In the genomic region with DNA sequence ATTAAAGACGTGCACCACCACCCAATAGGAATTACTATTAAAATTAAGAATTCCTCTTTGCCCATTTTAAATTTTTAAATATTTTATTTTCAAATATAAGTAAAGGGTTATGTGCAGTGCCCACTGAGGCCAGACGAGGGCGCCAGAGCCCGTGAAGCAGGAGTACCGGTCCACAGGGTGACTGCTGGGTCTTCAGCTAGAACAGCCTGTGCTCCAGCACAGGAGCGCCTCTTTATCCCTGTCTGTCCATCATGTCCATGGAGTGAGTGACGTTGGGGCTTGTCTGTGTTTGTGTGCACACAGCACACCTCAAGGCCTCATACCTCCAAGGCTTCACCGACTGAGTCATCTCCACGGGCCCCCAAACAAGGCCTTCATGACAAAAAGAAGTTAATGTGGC, we compare ENCODE assay signal across 8 mouse cellular contexts. TPM values are rescaled to one million over a fixed set of nuclear protein-coding genes. Genes with fewer than 3 reads are reported as not detected.
A peak's percentile ranks its signal among the peaks of the same experiment; 100 is the strongest.
DNase-seq lines count a peak whose midpoint lies in the region; ATAC-seq lines count a peak whose summit lies in the region.

No protein-coding gene starts in this region.

- ATAC-seq in heart, embryonic 12.5 days (ENCODE audit: insufficient number of reproducible peaks, low FRiP score): no peak
- ATAC-seq in forebrain, embryonic 15.5 days (replicated peaks): no peak
- 0 out of 2 replicates have a peak, but pooled peaks have one; percentile 18 for ATAC-seq in intestine, embryonic 15.5 days
- peak; percentile 35; the same call in 1 of the 2 replicates for ATAC-seq in midbrain, embryonic 14.5 days (ENCODE audit: low FRiP score, low TSS enrichment)

- H3K4me2 ChIP-seq in heart, embryonic 12.5 days: no peak overlapping the region
- H3K4me2 ChIP-seq in forebrain, embryonic 15.5 days (replicated peaks): peak overlapping the region; percentile 91
- H3K4me2 ChIP-seq in intestine, embryonic 15.5 days (replicated peaks): no peak overlapping the region
- peak overlapping the region; percentile 61 for H3K4me2 ChIP-seq in midbrain, embryonic 14.5 days (ENCODE audit: low read length)

- no peak overlapping the region for H3K9ac ChIP-seq in heart, embryonic 12.5 days
- no peak overlapping the region for H3K9ac ChIP-seq in forebrain, embryonic 15.5 days (replicated peaks)
- H3K9ac ChIP-seq in intestine, embryonic 15.5 days: no peak overlapping the region
- H3K9ac ChIP-seq in midbrain, embryonic 14.5 days (replicated peaks; ENCODE audit: low read length): no peak overlapping the region; the same call in 1 of the 2 replicates

- WGBS in heart, embryonic 12.5 days: 15% methylated on average over 9 of the region's 9 CpGs
- WGBS in forebrain, embryonic 15.5 days: 13% methylated on average over 9 of the region's 9 CpGs
- 15% methylated on average over 9 of the region's 9 CpGs for WGBS in intestine, embryonic 15.5 days
- WGBS in limb, embryonic 10.5 days: 20% methylated on average over 9 of the region's 9 CpGs
- WGBS in midbrain, embryonic 14.5 days: 13% methylated on average over 9 of the region's 9 CpGs

- H3K27me3 ChIP-seq in heart, embryonic 12.5 days (replicated peaks): peaks cover 36% of the 10 kb centered on the region
- H3K27me3 ChIP-seq in forebrain, embryonic 15.5 days: 0 out of 2 replicates have a peak, but pooled peaks cover 3% of the 10 kb centered on the region
- H3K27me3 ChIP-seq in intestine, embryonic 15.5 days (replicated peaks): peaks cover 11% of the 10 kb centered on the region; the same call in 1 of the 2 replicates
- peaks cover 18% of the 10 kb centered on the region for H3K27me3 ChIP-seq in limb, embryonic 10.5 days (ENCODE audit: low read depth, poor library complexity, severe bottlenecking)
- 0 out of 2 replicates have a peak, but pooled peaks cover 9% of the 10 kb centered on the region for H3K27me3 ChIP-seq in midbrain, embryonic 14.5 days (ENCODE audit: control insufficient read depth, insufficient read depth, low read length)

- peaks cover 14% of the 10 kb centered on the region for H3K36me3 ChIP-seq in heart, embryonic 12.5 days
- peaks cover 5% of the 10 kb centered on the region; the same call in 1 of the 2 replicates for H3K36me3 ChIP-seq in forebrain, embryonic 15.5 days
- H3K36me3 ChIP-seq in intestine, embryonic 15.5 days: peaks cover 12% of the 10 kb centered on the region; the same call in 1 of the 2 replicates
- H3K36me3 ChIP-seq in limb, embryonic 10.5 days: peaks cover 18% of the 10 kb centered on the region
- peaks cover 11% of the 10 kb centered on the region for H3K36me3 ChIP-seq in midbrain, embryonic 14.5 days (ENCODE audit: control insufficient read depth, insufficient read depth, low read length)

- no peak overlapping the region for H3K27ac ChIP-seq in heart, embryonic 12.5 days (ENCODE audit: poor library complexity, severe bottlenecking)
- no peak overlapping the region for H3K27ac ChIP-seq in forebrain, embryonic 15.5 days (replicated peaks)
- H3K27ac ChIP-seq in intestine, embryonic 15.5 days: no peak overlapping the region
- H3K27ac ChIP-seq in limb, embryonic 10.5 days: no peak overlapping the region
- H3K27ac ChIP-seq in midbrain, embryonic 14.5 days (replicated peaks; ENCODE audit: low read depth, low read length): peak overlapping the region; percentile 57

- peak; percentile 95 for DNase-seq in heart, adult 11 months
- peak; percentile 80 for DNase-seq in cerebellum, adult 11-12 months
- peak; percentile 82 for DNase-seq in limb, embryonic 10.5 days (ENCODE audit: low spot score)
- DNase-seq in midbrain, embryonic 14.5 days: peak; percentile 89
- DNase-seq in spleen, postnatal 14 days (ENCODE audit: low spot score in 2 of 2): peak; percentile 47 to 75

- peaks cover 20% of the 10 kb centered on the region for H3K4me1 ChIP-seq in heart, embryonic 12.5 days (replicated peaks)
- H3K4me1 ChIP-seq in forebrain, embryonic 15.5 days: peaks cover 40% of the 10 kb centered on the region
- peaks cover 28% of the 10 kb centered on the region for H3K4me1 ChIP-seq in intestine, embryonic 15.5 days (replicated peaks)
- peaks cover 31% of the 10 kb centered on the region for H3K4me1 ChIP-seq in limb, embryonic 10.5 days
- peaks cover 28% of the 10 kb centered on the region for H3K4me1 ChIP-seq in midbrain, embryonic 14.5 days (ENCODE audit: control insufficient read depth, insufficient read depth, low read length)

- no peak overlapping the region for H3K4me3 ChIP-seq in heart, embryonic 12.5 days
- no peak overlapping the region for H3K4me3 ChIP-seq in forebrain, embryonic 15.5 days
- H3K4me3 ChIP-seq in intestine, embryonic 15.5 days (replicated peaks): no peak overlapping the region
- no peak overlapping the region; the same call in 1 of the 2 replicates for H3K4me3 ChIP-seq in limb, embryonic 10.5 days
- no peak overlapping the region for H3K4me3 ChIP-seq in midbrain, embryonic 14.5 days (replicated peaks; ENCODE audit: low read depth, low read length)

- no peaks in the 10 kb centered on the region for H3K9me3 ChIP-seq in heart, embryonic 12.5 days (replicated peaks)
- H3K9me3 ChIP-seq in forebrain, embryonic 15.5 days: no peaks in the 10 kb centered on the region
- no peaks in the 10 kb centered on the region for H3K9me3 ChIP-seq in intestine, embryonic 15.5 days
- no peaks in the 10 kb centered on the region for H3K9me3 ChIP-seq in limb, embryonic 10.5 days (replicated peaks)
- H3K9me3 ChIP-seq in midbrain, embryonic 14.5 days (ENCODE audit: control insufficient read depth, low read length): no peaks in the 10 kb centered on the region

RNA-seq across cellular contexts. Expression of a gene that starts 1.7 kb away (rescaled TPM):
- 17.4 and 17.5 TPM in 2 replicates for polyA plus RNA-seq in heart, embryonic 12.5 days (2016; fragmentation: Nextera tagmentation; extraction: Ambion mirVana)
- 25.2 and 27.8 TPM in 2 replicates for polyA plus RNA-seq in forebrain, embryonic 15.5 days (2015; fragmentation: Nextera tagmentation; extraction: Ambion mirVana)
- 21.0 and 21.4 TPM in 2 replicates for polyA plus RNA-seq in intestine, embryonic 15.5 days (2015; fragmentation: Nextera tagmentation; extraction: Ambion mirVana)
- polyA plus RNA-seq in limb, embryonic 10.5 days (2016; fragmentation: Nextera tagmentation; extraction: Ambion mirVana): 27.7 and 28.5 TPM in 2 replicates
- 20.0 and 21.4 TPM in 2 replicates for polyA plus RNA-seq in midbrain, embryonic 14.5 days (2014; fragmentation: Nextera tagmentation; extraction: Ambion mirVana)

RNA-seq across cellular contexts. Expression of a gene that starts 4.7 kb away (rescaled TPM):
- 0.40 TPM in 1 of 2 replicates, not detected in the other for polyA plus RNA-seq in heart, embryonic 12.5 days (2016; fragmentation: Nextera tagmentation; extraction: Ambion mirVana)
- polyA plus RNA-seq in forebrain, embryonic 15.5 days (2015; fragmentation: Nextera tagmentation; extraction: Ambion mirVana): 3.1 and 3.9 TPM in 2 replicates
- polyA plus RNA-seq in intestine, embryonic 15.5 days (2015; fragmentation: Nextera tagmentation; extraction: Ambion mirVana): 2.8 and 3.2 TPM in 2 replicates
- polyA plus RNA-seq in limb, embryonic 10.5 days (2016; fragmentation: Nextera tagmentation; extraction: Ambion mirVana): 0.90 and 1.1 TPM in 2 replicates
- polyA plus RNA-seq in midbrain, embryonic 14.5 days (2014; fragmentation: Nextera tagmentation; extraction: Ambion mirVana): 6.6 and 9.6 TPM in 2 replicates

RNA-seq across cellular contexts. Expression of a gene that starts 7.9 kb away (rescaled TPM):
- 3.1 and 4.3 TPM in 2 replicates for polyA plus RNA-seq in heart, embryonic 12.5 days (2016; fragmentation: Nextera tagmentation; extraction: Ambion mirVana)
- polyA plus RNA-seq in forebrain, embryonic 15.5 days (2015; fragmentation: Nextera tagmentation; extraction: Ambion mirVana): 6.9 and 7.9 TPM in 2 replicates
- polyA plus RNA-seq in intestine, embryonic 15.5 days (2015; fragmentation: Nextera tagmentation; extraction: Ambion mirVana): 3.5 and 4.4 TPM in 2 replicates
- 3.9 and 5.0 TPM in 2 replicates for polyA plus RNA-seq in limb, embryonic 10.5 days (2016; fragmentation: Nextera tagmentation; extraction: Ambion mirVana)
- polyA plus RNA-seq in midbrain, embryonic 14.5 days (2014; fragmentation: Nextera tagmentation; extraction: Ambion mirVana): 10.7 and 13.4 TPM in 2 replicates

RNA-seq across cellular contexts. Expression of a gene that starts 13.1 kb away (rescaled TPM):
- 7.2 and 9.2 TPM in 2 replicates for polyA plus RNA-seq in heart, embryonic 12.5 days (2016; fragmentation: Nextera tagmentation; extraction: Ambion mirVana)
- polyA plus RNA-seq in forebrain, embryonic 15.5 days (2015; fragmentation: Nextera tagmentation; extraction: Ambion mirVana): 118 and 121 TPM in 2 replicates
- 9.0 and 9.4 TPM in 2 replicates for polyA plus RNA-seq in intestine, embryonic 15.5 days (2015; fragmentation: Nextera tagmentation; extraction: Ambion mirVana)
- polyA plus RNA-seq in limb, embryonic 10.5 days (2016; fragmentation: Nextera tagmentation; extraction: Ambion mirVana): 23.6 and 39.7 TPM in 2 replicates
- polyA plus RNA-seq in midbrain, embryonic 14.5 days (2014; fragmentation: Nextera tagmentation; extraction: Ambion mirVana): 178 and 209 TPM in 2 replicates

RNA-seq across cellular contexts. Expression of a gene that starts 29.1 kb away (rescaled TPM):
- 5.2 and 5.6 TPM in 2 replicates for polyA plus RNA-seq in heart, embryonic 12.5 days (2016; fragmentation: Nextera tagmentation; extraction: Ambion mirVana)
- polyA plus RNA-seq in forebrain, embryonic 15.5 days (2015; fragmentation: Nextera tagmentation; extraction: Ambion mirVana): 127 and 151 TPM in 2 replicates
- polyA plus RNA-seq in intestine, embryonic 15.5 days (2015; fragmentation: Nextera tagmentation; extraction: Ambion mirVana): 8.9 and 11.5 TPM in 2 replicates
- polyA plus RNA-seq in limb, embryonic 10.5 days (2016; fragmentation: Nextera tagmentation; extraction: Ambion mirVana): 44.0 and 56.6 TPM in 2 replicates
- 141 and 188 TPM in 2 replicates for polyA plus RNA-seq in midbrain, embryonic 14.5 days (2014; fragmentation: Nextera tagmentation; extraction: Ambion mirVana)

Comparison
In these comparisons a context has a peak if more than half of its experiments do, and no peak if none do; other contexts are left out.
1. ATAC-seq: peak in intestine, embryonic 15.5 days (single experiment) and midbrain, embryonic 14.5 days (single experiment); none in heart, embryonic 12.5 days (single experiment) and forebrain, embryonic 15.5 days (single experiment).
2. H3K4me2 ChIP-seq: peak in forebrain, embryonic 15.5 days (single experiment) and midbrain, embryonic 14.5 days (single experiment); none in heart, embryonic 12.5 days (single experiment) and intestine, embryonic 15.5 days (single experiment).
3. Peak in every context shown above with its lines, with median percentiles within 50 percentile points of each other: DNase-seq.